Mouse (Mus musculus): ENCODE data around the gene Tlk1. TPM values are rescaled to one million over a fixed set of nuclear protein-coding genes. Genes with fewer than 3 reads are reported as not detected.

Gene Tlk1
- total and polyA plus RNA-seq, 3 experiments, result 13.1 to 37.6 (median 17.4) TPM

DNA sequence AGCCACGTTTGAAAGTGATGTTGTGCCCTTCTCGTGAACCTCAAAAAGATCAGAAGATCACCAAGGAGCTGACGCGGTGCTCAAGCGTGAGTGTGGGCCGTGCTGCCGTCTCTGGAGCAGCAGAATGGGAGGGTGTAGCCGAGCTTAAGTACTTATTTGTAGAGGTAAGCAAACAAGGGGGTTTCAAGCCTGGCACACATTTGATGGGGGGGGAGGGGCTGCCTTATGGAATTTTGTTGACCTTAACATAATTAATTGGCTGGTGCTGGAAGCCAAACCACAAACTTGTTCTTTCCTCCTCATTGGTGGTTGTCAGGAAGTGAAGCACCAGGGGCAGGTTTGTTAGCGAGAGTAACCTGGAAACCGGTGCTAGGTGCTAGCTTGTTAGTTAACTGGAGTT lies 129.8 kb downstream of the Tlk1 start:
- Histone ChIP-seq H3K79me2 (replicated peaks; ENCODE audit: control insufficient read depth, extremely low read depth, insufficient read depth, poor library complexity, severe bottlenecking) (no peaks in the 10 kb centered on the region), H3K4me2 (ENCODE audit: insufficient read depth, low read depth, poor library complexity, severe bottlenecking) (no peak overlapping the region), H3K27me3 (replicated peaks) (no peaks in the 10 kb centered on the region), H3K4me1 (ENCODE audit: control insufficient read depth in 1 of 2, insufficient read depth in 2 of 2) (peaks cover 0 to 9% of the 10 kb centered on the region in 2 experiments; a peak in 2 of 4 replicates), H3K9ac (ENCODE audit: insufficient read depth, low read depth) (no peak overlapping the region), H3K27ac (ENCODE audit: insufficient read depth, low read depth) (no peak overlapping the region), H3K36me3 (replicated peaks in 1 of 2; ENCODE audit: control insufficient read depth in 1 of 2, insufficient read depth in 1 of 2, low read length in 1 of 2) (peaks cover 10 to 70% of the 10 kb centered on the region in 2 experiments), H3K4me3 (replicated peaks in 1 of 3; ENCODE audit: low read depth in 2 of 3, low read length in 2 of 3, poor library complexity in 1 of 3) (no peak overlapping the region), H3K9me3 (replicated peaks; ENCODE audit: low read length) (no peaks in the 10 kb centered on the region)
- no peak for DNase-seq (ENCODE audit: extremely low read depth)
- TF ChIP-seq ZC3H11A (IDR thresholded peaks at IDR 0.05; ENCODE audit: low read depth, low read length) (no peak), MAX (IDR thresholded peaks at IDR 0.05; ENCODE audit: low read length) (no peak), RCOR1 (conservative IDR thresholded peaks at IDR 0.05; ENCODE audit: low read depth, low read length) (no peak), ETS1 (conservative IDR thresholded peaks at IDR 0.05; ENCODE audit: low read depth, low read length) (no peak), USF2 (conservative IDR thresholded peaks at IDR 0.05; ENCODE audit: low read depth, low read length) (no peak), MEF2A (IDR thresholded peaks at IDR 0.05; ENCODE audit: borderline replicate concordance, low read depth, low read length) (no peak), IRF4 (IDR thresholded peaks at IDR 0.05; ENCODE audit: low read depth, low read length) (no peak), HCFC1 (IDR thresholded peaks at IDR 0.05; ENCODE audit: low read depth, low read length) (no peak), TCF12 (IDR thresholded peaks at IDR 0.05; ENCODE audit: low read depth, low read length) (no peak), POLR2A (IDR thresholded peaks at IDR 0.05; ENCODE audit: low read depth, low read length) (no peak), USF1 (IDR thresholded peaks at IDR 0.05; ENCODE audit: low read depth, low read length) (no peak), SMC3 (IDR thresholded peaks at IDR 0.05; ENCODE audit: low read depth, low read length) (no peak), SIN3A (IDR thresholded peaks at IDR 0.05; ENCODE audit: low read length) (no peak), UBTF (IDR thresholded peaks at IDR 0.05; ENCODE audit: low read depth, low read length) (no peak), TBP (conservative IDR thresholded peaks at IDR 0.05; ENCODE audit: low read depth, low read length) (no peak), JUN (IDR thresholded peaks at IDR 0.05; ENCODE audit: insufficient read depth, low read depth, low read length) (no peak), ZKSCAN1 (IDR thresholded peaks at IDR 0.05; ENCODE audit: borderline replicate concordance, low read depth, low read length) (no peak), CHD1 (IDR thresholded peaks at IDR 0.05; ENCODE audit: low read depth, low read length) (no peak)
- dilution Hi-C loops (cut with MboI; ENCODE audit: extremely low pct_ligation_motif_present, extremely low pct_unique_long_range_greater_than_20kb, low sequenced_read_pairs), result no loop called here
- in situ Hi-C loops (cut with MboI; ENCODE audit: low pct_ligation_motif_present, low pct_unique_long_range_greater_than_20kb, low sequenced_read_pairs), result no loop called here

- no peak overlapping the region for H3K4me2 ChIP-seq (ENCODE audit: insufficient read depth, low read depth, poor library complexity, severe bottlenecking)
- H3K79me2 ChIP-seq (replicated peaks; ENCODE audit: control insufficient read depth, extremely low read depth, insufficient read depth, poor library complexity, severe bottlenecking), result no peaks in the 10 kb centered on the region
- no peak overlapping the region for H3K4me3 ChIP-seq (replicated peaks in 1 of 3; ENCODE audit: low read depth in 2 of 3, low read length in 2 of 3, poor library complexity in 1 of 3)
- no peaks in the 10 kb centered on the region for H3K9me3 ChIP-seq (replicated peaks; ENCODE audit: low read length)
- peak overlapping the region; percentile 5; the same call in 1 of the 2 replicates for H3K27ac ChIP-seq (ENCODE audit: insufficient read depth, low read depth)
- H3K4me1 ChIP-seq (ENCODE audit: control insufficient read depth in 1 of 2, insufficient read depth in 2 of 2), result peaks cover 2 to 30% of the 10 kb centered on the region in 2 experiments; a peak in 3 of 4 replicates
- peak; percentile 33 for DNase-seq (ENCODE audit: extremely low read depth)
- in situ Hi-C loops (cut with MboI; ENCODE audit: low pct_ligation_motif_present, low pct_unique_long_range_greater_than_20kb, low sequenced_read_pairs), result no loop called here
- H3K27me3 ChIP-seq (replicated peaks), result no peaks in the 10 kb centered on the region
- H3K36me3 ChIP-seq (replicated peaks in 1 of 2; ENCODE audit: control insufficient read depth in 1 of 2, insufficient read depth in 1 of 2, low read length in 1 of 2), result peaks cover 59 to 94% of the 10 kb centered on the region in 2 experiments
- TF ChIP-seq ZMIZ1 (IDR thresholded peaks at IDR 0.05; ENCODE audit: low read depth, low read length) (no peak), SMC3 (IDR thresholded peaks at IDR 0.05; ENCODE audit: low read depth, low read length) (no peak), NRF1 (IDR thresholded peaks at IDR 0.05; ENCODE audit: low read depth, low read length) (no peak), TCF12 (IDR thresholded peaks at IDR 0.05; ENCODE audit: low read depth, low read length) (no peak), EP300 (IDR thresholded peaks at IDR 0.05; ENCODE audit: low read length) (no peak), USF2 (conservative IDR thresholded peaks at IDR 0.05; ENCODE audit: low read depth, low read length) (no peak), BHLHE40 (IDR thresholded peaks at IDR 0.05; ENCODE audit: low read depth, low read length) (no peak), ZKSCAN1 (IDR thresholded peaks at IDR 0.05; ENCODE audit: borderline replicate concordance, low read depth, low read length) (no peak), MEF2A (IDR thresholded peaks at IDR 0.05; ENCODE audit: borderline replicate concordance, low read depth, low read length) (no peak), UBTF (IDR thresholded peaks at IDR 0.05; ENCODE audit: low read depth, low read length) (no peak), NELFE (IDR thresholded peaks at IDR 0.05; ENCODE audit: low read depth, low read length) (no peak)
- dilution Hi-C loops (cut with MboI; ENCODE audit: extremely low pct_ligation_motif_present, extremely low pct_unique_long_range_greater_than_20kb, low sequenced_read_pairs), result no loop called here
- no peak overlapping the region for H3K9ac ChIP-seq (ENCODE audit: insufficient read depth, low read depth)
Measured at GRCm38 (mm10) chr2:70690195-70690594, 135.3 kb downstream of the Tlk1 start.

All from CH12.LX (cell line).